Mouse (Mus musculus): ENCODE results near the gene Il34.
A peak's percentile ranks its signal among the peaks of the same experiment; 100 is the strongest.

Gene Il34

DNA sequence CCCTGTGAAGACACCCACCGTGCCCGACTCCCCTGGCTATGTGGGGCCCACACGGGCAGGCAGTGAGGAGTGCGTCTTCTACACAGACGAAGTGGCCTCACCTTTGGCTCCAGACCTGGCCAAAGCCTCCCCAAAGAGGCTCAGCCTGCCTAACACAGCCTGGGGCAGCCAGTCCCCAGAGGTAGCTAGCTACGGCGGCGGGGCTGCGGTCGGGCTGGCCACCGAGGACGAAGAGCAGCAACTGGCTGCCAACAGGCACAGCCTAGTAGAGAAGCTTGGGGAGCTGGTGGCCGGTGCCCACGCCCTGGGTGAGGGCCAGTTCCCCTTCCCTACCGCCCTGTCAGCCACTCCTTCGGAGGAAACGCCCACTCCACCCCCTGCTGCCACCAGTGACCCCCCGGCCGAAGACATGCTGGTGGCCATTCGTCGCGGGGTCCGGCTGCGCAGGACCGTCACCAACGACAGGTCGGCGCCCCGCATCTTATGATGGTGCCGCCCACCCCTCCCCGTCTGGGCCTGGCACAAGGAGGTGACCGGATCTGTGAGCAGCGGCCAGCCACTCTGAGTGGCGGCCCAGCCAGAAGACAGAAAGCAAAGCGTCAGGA is 67.0 kb downstream of the Il34 start:
- DNase-seq (ENCODE audit: low spot score in 2 of 2): no peak

DNA sequence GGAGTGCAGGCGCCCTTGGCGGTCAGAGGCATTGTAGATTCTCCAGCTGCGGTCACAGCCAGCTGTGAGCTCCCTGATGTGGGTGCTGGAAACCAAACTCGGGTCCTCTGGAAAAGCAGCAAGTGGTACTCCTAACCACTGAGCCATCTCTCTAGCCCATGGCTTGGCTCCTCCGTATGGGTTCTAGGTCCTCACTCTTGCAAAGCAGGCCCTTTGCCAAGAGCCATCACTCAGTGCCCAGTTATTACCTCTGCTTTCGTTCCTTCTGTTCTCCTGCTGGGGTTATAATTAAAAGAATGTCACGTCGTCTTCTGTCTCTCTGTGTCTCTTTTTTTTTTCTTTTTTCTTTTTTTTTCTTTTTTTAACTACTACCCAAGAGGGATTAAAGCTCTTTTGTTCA is 72.7 kb downstream of the Il34 start:
- no peak for DNase-seq (ENCODE audit: low spot score in 2 of 2)

- no peak for DNase-seq (ENCODE audit: low spot score in 2 of 2)
These were observed 74.3 kb downstream of the Il34 start for GRCm38 (mm10) chr8:110731346-110731859.

DNA sequence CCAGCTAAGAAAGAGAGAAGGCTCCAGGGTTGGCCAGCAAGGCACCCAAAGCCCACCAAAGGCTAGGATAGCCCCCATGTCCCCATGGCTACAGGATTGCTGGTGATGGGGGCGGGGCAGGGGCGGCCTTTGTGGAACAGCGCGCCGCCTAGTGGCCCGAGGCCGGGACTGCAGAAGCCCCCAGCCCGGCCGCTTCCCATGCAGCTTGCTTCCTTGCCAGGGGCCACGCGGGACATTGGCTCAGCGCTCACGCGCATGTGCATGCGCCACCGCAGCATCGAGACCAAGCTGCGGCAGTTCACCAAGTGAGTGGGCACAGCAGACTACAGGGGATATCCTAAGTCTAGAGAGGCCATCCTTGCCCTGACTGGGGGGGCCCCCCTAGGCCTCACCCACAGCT is 78.8 kb downstream of the Il34 start:
- DNase-seq (ENCODE audit: low spot score in 2 of 2): no peak

DNA sequence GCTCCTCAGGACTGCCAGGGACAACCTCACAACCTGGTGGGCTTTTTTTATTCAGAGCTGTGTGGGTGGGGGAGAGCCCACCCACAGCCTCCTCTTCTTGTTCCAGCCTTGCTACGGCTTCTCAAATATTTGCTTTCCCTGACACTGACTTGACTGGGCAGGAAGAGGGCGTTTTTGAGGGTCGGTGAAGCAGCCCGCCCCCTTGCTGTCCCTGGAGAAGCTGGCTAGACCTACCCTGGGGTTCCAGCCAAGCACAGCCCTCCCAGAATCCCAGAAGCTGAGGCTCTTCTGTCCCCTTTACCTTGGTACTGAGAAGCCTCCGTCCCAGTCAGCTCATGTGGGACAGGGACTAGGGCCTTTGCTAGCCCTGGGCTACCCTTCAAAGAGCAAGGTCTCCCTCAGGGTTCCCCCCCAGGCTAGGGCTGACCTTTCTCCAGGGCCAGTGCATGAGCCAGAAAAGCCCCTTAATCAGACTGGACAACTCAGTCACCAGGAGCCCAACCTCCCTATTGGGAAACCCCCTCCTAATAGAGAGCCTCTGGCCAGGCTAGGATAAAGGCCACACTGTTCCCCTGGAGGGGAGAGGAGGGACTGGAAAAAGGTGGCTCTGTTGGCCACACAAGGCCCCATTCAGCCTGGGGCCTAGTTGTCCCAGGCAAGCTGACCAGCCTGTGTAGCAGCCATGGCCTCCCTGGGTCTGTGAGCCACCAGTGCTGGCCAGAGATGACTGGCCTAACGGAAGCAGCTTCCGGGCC is 80.5 kb downstream of the Il34 start:
- no peak for DNase-seq (ENCODE audit: low spot score in 2 of 2)

- DNase-seq (ENCODE audit: low spot score in 2 of 2): no peak
These were observed 81.2 kb downstream of the Il34 start for GRCm38 (mm10) chr8:110724493-110724892.

DNA sequence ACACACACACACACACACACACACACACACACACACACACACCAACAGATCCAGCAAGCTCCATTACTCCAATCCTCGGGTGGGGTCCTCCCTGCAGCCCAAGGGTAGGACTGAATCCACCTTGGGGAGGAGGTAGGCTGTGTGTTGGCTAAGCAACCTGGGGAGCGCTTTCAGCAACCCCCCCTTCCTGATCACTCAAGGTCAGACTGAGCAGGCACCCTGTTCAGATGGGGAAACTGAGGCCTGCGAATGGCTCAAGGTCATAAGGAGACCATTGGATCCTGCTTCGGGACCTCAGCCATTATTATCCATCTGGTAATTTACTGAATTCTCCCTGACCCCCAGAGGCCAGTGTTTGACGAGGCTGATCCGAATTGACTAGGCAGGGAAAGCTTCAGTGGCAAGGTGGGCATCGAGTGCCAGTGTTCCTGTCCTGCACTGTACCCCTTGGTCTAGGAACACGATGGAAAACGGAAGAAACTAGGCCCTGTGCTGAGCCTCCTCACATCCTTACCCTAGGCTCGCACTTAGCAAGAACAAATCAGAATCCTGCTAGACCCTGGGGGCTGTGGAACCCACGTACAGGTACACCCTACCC is 83.2 kb downstream of the Il34 start:
- no peak for DNase-seq (ENCODE audit: low spot score in 2 of 2)

DNA sequence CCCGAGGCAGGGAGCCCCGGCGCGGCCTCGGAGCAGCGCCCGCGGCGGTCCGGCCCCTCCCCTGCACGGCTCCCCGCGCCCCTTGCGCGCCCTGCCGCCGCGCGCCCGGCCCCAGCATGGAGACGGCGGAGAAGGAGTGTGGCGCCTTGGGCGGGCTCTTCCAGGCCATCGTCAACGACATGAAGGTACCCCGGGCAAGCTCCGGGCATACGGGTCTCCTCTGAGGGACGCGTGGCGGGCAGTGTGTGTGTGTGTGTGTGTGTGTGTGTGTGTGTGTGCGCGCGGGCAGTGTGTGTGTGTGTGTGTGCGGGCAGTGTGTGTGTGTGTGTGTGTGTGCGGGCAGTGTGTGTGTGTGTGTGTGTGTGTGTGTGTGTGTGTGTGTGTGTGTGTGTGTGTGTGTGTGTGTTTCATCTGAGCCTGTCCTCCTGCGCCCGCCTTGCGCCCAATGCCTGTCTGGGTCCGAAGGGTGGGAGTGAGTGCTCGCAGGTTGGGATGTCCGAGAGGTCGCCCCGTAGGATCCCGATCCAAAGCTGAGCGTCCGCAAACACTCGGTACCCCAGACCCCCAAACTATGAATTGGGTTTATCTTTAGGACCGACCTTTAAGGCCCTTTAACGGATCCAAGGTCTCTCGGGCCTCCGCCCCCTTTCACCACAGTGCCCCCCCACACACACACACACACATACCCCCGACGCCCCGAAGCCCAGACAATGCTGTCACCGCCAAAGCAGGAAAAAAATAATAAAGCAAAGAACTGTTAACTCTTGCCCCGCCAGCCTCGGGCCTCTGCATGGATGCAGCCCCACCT is 83.9 kb downstream of the Il34 start:
- no peak for DNase-seq (ENCODE audit: low spot score in 2 of 2)

- DNase-seq (ENCODE audit: low spot score in 2 of 2): peak; percentile 14 to 18
These were observed 84.8 kb downstream of the Il34 start, which contains the start of gene Mtss1l for GRCm38 (mm10) chr8:110720685-110721598. TSS of gene Mtss1l (plus strand) at chr8:110721476.

- no peak for DNase-seq (ENCODE audit: low spot score in 2 of 2)
These were observed 85.6 kb downstream of the Il34 start for GRCm38 (mm10) chr8:110719898-110720653.

GRCm38 (mm10) chr8:110718969-110719670 is 86.6 kb downstream of the Il34 start:
- peak in 1 of 2 experiments; percentile 18 for DNase-seq (ENCODE audit: low spot score in 2 of 2)

- DNase-seq (ENCODE audit: low spot score in 2 of 2): no peak
These were observed 87.3 kb downstream of the Il34 start for GRCm38 (mm10) chr8:110718209-110718968.

GRCm38 (mm10) chr8:110717131-110717530 is 88.6 kb downstream of the Il34 start:
- no peak for DNase-seq (ENCODE audit: low spot score in 2 of 2)

- DNase-seq (ENCODE audit: low spot score in 2 of 2): peak in 1 of 2 experiments; percentile 27
These were observed 89.6 kb downstream of the Il34 start for GRCm38 (mm10) chr8:110716075-110716474.

DNA sequence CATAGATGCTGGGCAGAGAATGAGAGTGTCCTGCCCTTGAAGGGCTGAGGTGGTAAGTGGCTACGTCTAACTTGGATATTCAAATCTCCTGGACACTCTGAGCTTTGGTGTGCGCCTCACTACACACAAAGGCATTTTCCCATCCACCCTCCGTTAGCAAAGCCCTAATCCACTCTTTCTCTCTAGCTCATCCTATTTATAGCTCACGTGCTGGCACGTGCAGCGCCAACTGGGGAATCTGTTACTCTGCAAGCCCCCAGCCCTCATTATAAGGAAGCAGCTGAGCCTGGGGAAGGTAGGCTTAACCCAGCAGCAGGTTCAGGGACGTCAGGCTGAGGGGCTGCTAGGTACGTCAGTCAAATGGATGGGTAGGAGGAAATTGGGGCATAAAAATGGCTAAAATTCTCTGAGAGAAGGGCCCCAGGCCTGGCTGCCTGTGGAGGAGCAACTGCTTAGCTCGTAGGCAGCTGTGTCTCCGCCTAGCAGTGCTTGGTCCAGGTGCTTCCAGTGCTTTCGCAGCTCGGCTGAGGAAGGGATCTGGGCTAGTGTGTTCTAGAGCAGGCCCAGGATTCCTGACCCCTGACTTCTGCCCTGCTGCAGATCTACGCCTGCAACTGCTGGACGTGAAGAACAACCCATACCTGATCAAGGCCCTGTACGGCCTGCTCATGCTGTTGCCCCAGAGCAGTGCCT is 90.8 kb downstream of the Il34 start:
- no peak for DNase-seq (ENCODE audit: low spot score in 2 of 2)

DNA sequence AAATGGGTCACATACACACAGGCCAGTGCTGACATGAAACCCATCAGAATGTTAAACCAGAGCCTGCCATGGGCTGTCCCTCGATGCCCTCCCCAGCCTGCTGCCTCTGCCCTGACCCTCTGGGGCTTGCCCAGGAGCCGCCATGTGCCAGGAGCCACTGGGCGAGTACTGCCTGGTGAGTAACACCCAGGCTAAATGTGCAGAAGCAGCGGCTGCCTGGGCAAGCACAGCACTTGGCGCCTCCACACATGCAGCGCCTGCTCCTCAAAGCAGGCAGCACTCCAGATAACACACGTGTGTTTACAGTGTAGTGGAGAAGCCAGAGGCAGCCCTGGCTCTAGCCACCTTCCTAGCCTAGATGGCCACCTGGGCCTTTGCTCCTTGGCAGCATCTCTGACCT is 92.7 kb downstream of the Il34 start:
- no peak for DNase-seq (ENCODE audit: low spot score in 2 of 2)

DNA sequence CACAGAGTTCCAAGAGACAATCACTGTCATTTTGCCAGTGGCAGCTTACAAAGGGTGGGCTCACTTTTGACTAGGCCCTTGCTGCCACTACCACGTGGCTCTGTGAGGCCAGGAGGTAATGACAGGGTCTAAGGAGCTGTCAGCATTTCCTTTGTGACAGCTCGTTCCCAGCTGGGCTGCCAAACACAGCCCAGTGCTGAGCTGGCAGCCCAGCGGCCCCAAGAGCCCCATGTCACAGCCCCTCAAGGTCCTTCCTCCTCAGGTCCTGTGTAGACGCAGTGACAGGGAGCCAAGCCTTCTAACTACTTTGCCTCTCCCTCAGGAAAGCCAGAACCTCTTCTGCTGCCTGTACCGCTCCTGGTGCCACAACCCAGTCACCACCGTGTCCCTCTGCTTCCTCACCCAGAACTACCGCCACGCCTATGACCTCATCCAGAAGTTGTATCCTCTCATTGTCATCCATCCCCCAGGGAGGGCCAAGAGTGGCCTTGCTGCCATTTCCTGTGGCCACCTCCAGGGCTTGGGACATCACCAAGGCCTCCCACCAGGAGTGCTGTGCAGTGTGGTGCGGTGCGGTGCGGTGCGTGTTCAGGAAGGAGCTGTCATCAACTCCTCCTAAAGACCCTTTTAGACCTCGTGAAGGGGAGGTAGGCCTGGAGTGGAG is 94.3 kb downstream of the Il34 start:
- no peak for DNase-seq (ENCODE audit: low spot score in 2 of 2)

DNA sequence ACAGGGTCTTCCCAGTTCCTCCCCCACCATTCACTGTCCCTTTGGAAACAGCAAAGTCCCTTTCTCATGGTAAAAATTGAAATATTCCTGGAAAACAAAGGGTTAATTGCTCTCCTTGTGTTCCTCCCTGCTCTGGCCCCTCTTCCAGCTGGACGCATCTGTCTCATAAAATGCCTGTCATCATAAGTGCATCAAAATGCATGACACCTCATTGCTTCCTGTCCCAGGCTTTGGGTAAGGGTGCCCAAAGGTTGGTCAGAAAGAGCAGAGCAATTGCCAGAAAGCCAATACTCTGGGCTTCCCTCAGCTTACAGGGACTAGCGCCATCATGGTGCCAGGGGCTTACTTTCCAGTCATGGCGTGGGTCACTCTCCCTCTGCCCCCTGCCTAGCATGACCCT is 95.1 kb downstream of the Il34 start:
- no peak for DNase-seq (ENCODE audit: low spot score in 2 of 2)
